In the genomic region with DNA sequence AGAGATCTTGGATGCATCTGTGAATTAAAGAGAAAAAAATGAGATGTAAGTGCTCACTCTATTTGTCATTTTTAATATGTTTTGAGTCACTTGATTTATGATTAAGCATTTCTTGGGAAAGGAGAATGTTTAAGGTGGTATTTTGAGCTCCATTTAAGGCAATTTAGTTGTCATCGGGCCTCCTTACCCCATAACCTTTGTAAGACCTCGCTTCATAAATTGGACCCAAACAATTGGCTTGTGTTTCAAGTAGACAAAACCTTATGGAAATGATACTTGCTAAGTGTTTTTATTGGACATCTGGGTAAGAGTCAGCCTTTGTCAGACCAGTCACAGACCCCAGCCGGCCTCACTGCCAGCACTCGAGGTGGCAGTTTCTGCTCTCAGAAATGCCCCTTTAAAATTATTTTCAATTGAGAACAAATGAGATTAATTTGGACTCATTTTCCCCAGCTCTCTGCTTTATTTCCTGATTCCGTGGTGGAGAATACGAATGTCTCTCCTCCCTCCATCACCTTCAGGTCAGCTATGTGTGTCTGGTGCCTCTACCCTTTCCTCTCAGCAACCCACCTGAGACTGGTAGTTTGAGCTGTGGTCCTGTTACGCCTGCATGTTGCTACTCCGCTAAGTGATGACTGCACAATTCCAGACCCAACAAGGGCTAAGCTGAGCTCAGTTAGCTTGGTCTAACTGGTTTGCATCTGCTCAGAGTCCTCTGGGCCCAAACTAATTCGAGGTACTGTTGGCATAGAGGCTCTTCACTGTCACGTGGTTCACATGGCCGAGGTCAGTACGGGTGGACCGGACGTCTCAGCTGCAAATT, we compare ENCODE assay signal across 13 mouse cellular contexts.
"Had no signal": no experiment of that assay in that cellular context is flagged by ENCODE, and none has a peak within 500 bp of the region (broad histone marks: within the 10 kb centered on the region; RNA-seq: fewer than 3 reads in every experiment).

No protein-coding gene starts in this region.

- ATAC-seq: midbrain, embryonic 13.5 days had no signal

- H3K27me3 ChIP-seq: kidney, embryonic 15.5 days; limb, embryonic 13.5 days; midbrain, embryonic 13.5 days; neural tube, embryonic 12.5 days had no signal

- H3K9me3 ChIP-seq: kidney, embryonic 15.5 days; limb, embryonic 13.5 days; midbrain, embryonic 13.5 days; neural tube, embryonic 12.5 days had no signal

- H3K9ac ChIP-seq: kidney, embryonic 15.5 days; limb, embryonic 13.5 days; liver, embryonic 14.5 days; midbrain, embryonic 13.5 days; neural tube, embryonic 12.5 days had no signal

- H3K27ac ChIP-seq: kidney, embryonic 15.5 days; left cerebral cortex, adult 2 months; limb, embryonic 13.5 days; liver, embryonic 14.5 days; midbrain, embryonic 13.5 days; neural tube, embryonic 12.5 days; stomach, postnatal 0 days had no signal

- H3K4me2 ChIP-seq: kidney, embryonic 15.5 days; midbrain, embryonic 13.5 days; neural tube, embryonic 12.5 days had no signal

- H3K4me1 ChIP-seq: kidney, embryonic 15.5 days; midbrain, embryonic 13.5 days; neural tube, embryonic 12.5 days had no signal

- H3K36me3 ChIP-seq: kidney, embryonic 15.5 days; limb, embryonic 13.5 days; midbrain, embryonic 13.5 days; neural tube, embryonic 12.5 days had no signal

- DNase-seq: kidney, adult 2 months; kidney, postnatal 14 days; lung, adult 18-20 months; thymus, adult 18-20 months; thymus, postnatal 25 days had no signal

- H3K4me3 ChIP-seq: kidney, embryonic 15.5 days; left cerebral cortex, adult 2 months; limb, embryonic 13.5 days; midbrain, embryonic 13.5 days; myocyte; neural tube, embryonic 12.5 days had no signal
